Comparison of ENCODE assay signal across 8 mouse cellular contexts in the genomic region with DNA sequence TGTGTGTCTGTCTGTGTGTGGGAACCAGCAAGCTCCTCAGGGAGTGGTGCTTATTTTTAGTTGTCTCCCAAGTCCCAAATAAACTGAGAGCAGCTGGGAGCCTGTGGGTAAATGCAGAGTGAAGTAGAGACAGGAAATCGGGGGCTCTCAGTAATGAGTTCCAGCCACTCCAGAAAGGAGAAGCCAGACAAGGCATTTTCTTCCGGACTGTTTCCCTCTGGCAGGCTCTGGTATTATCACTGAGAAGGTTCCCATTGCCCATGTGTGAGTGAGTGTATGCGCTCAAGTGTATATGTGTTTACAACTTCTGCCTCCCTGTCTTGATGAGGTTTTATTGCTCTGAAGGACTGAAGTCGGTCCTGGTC. TPM values are rescaled to one million over a fixed set of nuclear protein-coding genes. Genes with fewer than 3 reads are reported as not detected.
A peak's percentile ranks its signal among the peaks of the same experiment; 100 is the strongest.
DNase-seq lines count a peak whose midpoint lies in the region; ATAC-seq and TF ChIP-seq lines count a peak whose summit lies in the region.

No protein-coding gene starts in this region.

- H3K9ac ChIP-seq in embryonic facial prominence, embryonic 14.5 days (ENCODE audit: low read depth, low read length): peak overlapping the region; percentile 69
- H3K9ac ChIP-seq in heart, embryonic 15.5 days: 0 out of 2 replicates have a peak overlapping the region, but pooled peaks have one; percentile 58
- H3K9ac ChIP-seq in limb, embryonic 14.5 days (ENCODE audit: low read depth, low read length, severe bottlenecking): peak overlapping the region; percentile 65

- peak; percentile 63 for DNase-seq in embryo, embryonic 10 days (ENCODE audit: low spot score)
- no peak for DNase-seq in embryo, embryonic 9.5 days (ENCODE audit: extremely low spot score)
- peak; percentile 84 for DNase-seq in embryonic facial prominence, embryonic 14.5 days (ENCODE audit: low spot score)
- DNase-seq in limb, embryonic 14.5 days (ENCODE audit: low spot score): peak; percentile 71
- peak; percentile 39 to 58 for DNase-seq in right cerebral cortex, postnatal 10 days (ENCODE audit: low spot score in 2 of 2)
- no peak for DNase-seq in cerebellum, adult 2 months
- no peak for DNase-seq in thymus, postnatal 10 days (ENCODE audit: low spot score in 2 of 2)

- 19% methylated on average over 4 of the region's 4 CpGs for WGBS in embryonic facial prominence, embryonic 14.5 days
- WGBS in heart, embryonic 15.5 days: 17% methylated on average over 4 of the region's 4 CpGs
- WGBS in limb, embryonic 14.5 days: 4% methylated on average over 4 of the region's 4 CpGs
- WGBS in cerebellum, adult 2 months: 30% methylated on average over 4 of the region's 4 CpGs

- H3K27me3 ChIP-seq in embryonic facial prominence, embryonic 14.5 days (replicated peaks; ENCODE audit: control insufficient read depth, insufficient read depth, low read length): no peaks in the 10 kb centered on the region
- H3K27me3 ChIP-seq in heart, embryonic 15.5 days: no peaks in the 10 kb centered on the region
- no peaks in the 10 kb centered on the region for H3K27me3 ChIP-seq in limb, embryonic 14.5 days (ENCODE audit: control insufficient read depth, insufficient read depth, low read length)
- H3K27me3 ChIP-seq in cerebellum, adult 2 months (ENCODE audit: control insufficient read depth, insufficient read depth, low read length): no peaks in the 10 kb centered on the region

- H3K9me3 ChIP-seq in embryonic facial prominence, embryonic 14.5 days (ENCODE audit: control insufficient read depth, low read length): no peaks in the 10 kb centered on the region
- no peaks in the 10 kb centered on the region for H3K9me3 ChIP-seq in heart, embryonic 15.5 days (replicated peaks)
- no peaks in the 10 kb centered on the region for H3K9me3 ChIP-seq in limb, embryonic 14.5 days (ENCODE audit: control insufficient read depth, low read length)

- no peak for TF ChIP-seq POLR2A in limb, embryonic 14.5 days (IDR thresholded peaks at IDR 0.05; ENCODE audit: borderline replicate concordance, extremely low read depth, insufficient read depth, insufficient read length)
- no peak for TF ChIP-seq POLR2A in cerebellum, adult 2 months (IDR thresholded peaks at IDR 0.05; ENCODE audit: borderline replicate concordance, insufficient read depth, low read length)

- no peaks in the 10 kb centered on the region for H3K36me3 ChIP-seq in embryonic facial prominence, embryonic 14.5 days (ENCODE audit: control insufficient read depth, insufficient read depth, low read length)
- H3K36me3 ChIP-seq in heart, embryonic 15.5 days: no peaks in the 10 kb centered on the region
- no peaks in the 10 kb centered on the region for H3K36me3 ChIP-seq in limb, embryonic 14.5 days (ENCODE audit: control insufficient read depth, insufficient read depth, low read length)

- no peak for TF ChIP-seq CTCF in cerebellum, adult 2 months (IDR thresholded peaks at IDR 0.05; ENCODE audit: borderline replicate concordance, insufficient read depth, low read depth, low read length)

- H3K4me2 ChIP-seq in embryonic facial prominence, embryonic 14.5 days (ENCODE audit: low read depth, low read length): peak overlapping the region; percentile 58
- peak overlapping the region; percentile 63 for H3K4me2 ChIP-seq in heart, embryonic 15.5 days
- H3K4me2 ChIP-seq in limb, embryonic 14.5 days (replicated peaks; ENCODE audit: low read depth, low read length, severe bottlenecking): peak overlapping the region; percentile 66

- peaks cover 53% of the 10 kb centered on the region for H3K4me1 ChIP-seq in embryonic facial prominence, embryonic 14.5 days (ENCODE audit: control insufficient read depth, insufficient read depth, low read length)
- peaks cover 43% of the 10 kb centered on the region for H3K4me1 ChIP-seq in heart, embryonic 15.5 days (replicated peaks)
- peaks cover 61% of the 10 kb centered on the region for H3K4me1 ChIP-seq in limb, embryonic 14.5 days (ENCODE audit: control insufficient read depth, insufficient read depth, low read length)
- no peaks in the 10 kb centered on the region; the same call in 1 of the 2 replicates for H3K4me1 ChIP-seq in cerebellum, adult 2 months (ENCODE audit: control insufficient read depth, insufficient read depth, low read length)

- H3K27ac ChIP-seq in embryonic facial prominence, embryonic 14.5 days (replicated peaks; ENCODE audit: low read depth, low read length): peak overlapping the region; percentile 92
- H3K27ac ChIP-seq in heart, embryonic 15.5 days: peak overlapping the region; percentile 95
- H3K27ac ChIP-seq in limb, embryonic 14.5 days (replicated peaks; ENCODE audit: low read depth, low read length): peak overlapping the region; percentile 90
- no peak overlapping the region; the same call in 1 of the 2 replicates for H3K27ac ChIP-seq in cerebellum, adult 2 months (ENCODE audit: insufficient read depth, low read length)

- H3K4me3 ChIP-seq in embryonic facial prominence, embryonic 14.5 days (ENCODE audit: low read depth, low read length): peak overlapping the region; percentile 45
- H3K4me3 ChIP-seq in heart, embryonic 15.5 days: peak overlapping the region; percentile 49
- peak overlapping the region; percentile 44 for H3K4me3 ChIP-seq in limb, embryonic 14.5 days (replicated peaks; ENCODE audit: low read length)
- H3K4me3 ChIP-seq in cerebellum, adult 2 months (replicated peaks; ENCODE audit: insufficient read depth, low read depth, low read length): no peak overlapping the region

- peak; percentile 38 for ATAC-seq in embryonic facial prominence, embryonic 14.5 days (ENCODE audit: low read depth)
- peak; percentile 8; the same call in 1 of the 2 replicates for ATAC-seq in heart, embryonic 15.5 days (replicated peaks; ENCODE audit: insufficient number of reproducible peaks, insufficient read depth, low FRiP score, low read depth)
- ATAC-seq in limb, embryonic 14.5 days (ENCODE audit: low FRiP score, low read depth): peak; percentile 32

RNA-seq across cellular contexts. Expression of a gene that starts 40.2 kb away (rescaled TPM):
- not detected in 2 replicates for polyA plus RNA-seq in embryonic facial prominence, embryonic 14.5 days (2014; fragmentation: Nextera tagmentation; extraction: Ambion mirVana)
- not detected in 2 replicates for polyA plus RNA-seq in heart, embryonic 15.5 days (2015; fragmentation: Nextera tagmentation; extraction: Ambion mirVana)
- not detected in 2 replicates for polyA plus RNA-seq in limb, embryonic 14.5 days (2012; rRNA removed)
- not detected in 2 replicates for polyA plus RNA-seq in limb, embryonic 14.5 days (2014; fragmentation: Nextera tagmentation; extraction: Ambion mirVana)
- not detected in 2 replicates for polyA plus RNA-seq in cerebellum, adult 2 months (2012; rRNA removed)

Comparison
In these comparisons a context has a peak if more than half of its experiments do, and no peak if none do; other contexts are left out.
1. DNase-seq: peak in embryo, embryonic 10 days (single experiment), embryonic facial prominence, embryonic 14.5 days (single experiment), limb, embryonic 14.5 days (single experiment) and right cerebral cortex, postnatal 10 days (2 of 2); none in embryo, embryonic 9.5 days (single experiment), cerebellum, adult 2 months (0 of 2) and thymus, postnatal 10 days (0 of 2).
2. Peak in every context shown above with its lines, with median percentiles within 50 percentile points of each other: ATAC-seq, H3K4me2 ChIP-seq and H3K9ac ChIP-seq.